Mouse (Mus musculus): ENCODE data around the gene Tmem52.
A peak's percentile ranks its signal among the peaks of the same experiment; 100 is the strongest.
"Not testable (repeated sequence)": the region's sequence is repeated elsewhere in the genome, so short reads cannot be mapped to it uniquely, and the experiment has no call there.

Gene Tmem52

DNA sequence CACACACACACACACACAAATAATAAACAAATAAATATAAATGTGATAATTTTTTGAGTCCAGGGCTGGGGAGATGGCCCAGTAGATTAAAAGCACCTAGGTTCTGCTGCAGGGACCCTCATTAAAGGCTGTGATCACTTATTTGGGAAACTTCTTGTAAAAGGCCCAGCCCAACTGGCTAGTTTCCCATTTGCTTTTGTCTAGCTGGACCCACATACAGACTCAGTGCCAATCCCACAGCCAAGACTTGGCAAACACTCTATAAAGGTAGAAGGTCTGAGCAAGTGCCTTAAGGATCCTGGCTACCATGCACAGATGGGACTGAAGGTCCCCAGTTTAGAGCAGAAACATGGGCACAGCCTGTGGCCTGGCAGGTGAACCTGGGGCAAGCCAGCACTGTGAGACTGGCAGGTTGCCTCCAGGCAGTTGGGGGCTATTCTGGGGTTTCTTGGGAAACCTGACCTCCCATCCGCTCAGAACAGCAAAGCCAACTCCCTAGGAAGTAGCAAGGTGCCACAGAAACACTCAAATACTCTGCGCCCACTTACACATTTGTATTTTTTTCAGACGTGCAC, 3.9 kb downstream of the Tmem52 start:
- DNase-seq (ENCODE audit: low read depth, low spot score): no peak

DNA sequence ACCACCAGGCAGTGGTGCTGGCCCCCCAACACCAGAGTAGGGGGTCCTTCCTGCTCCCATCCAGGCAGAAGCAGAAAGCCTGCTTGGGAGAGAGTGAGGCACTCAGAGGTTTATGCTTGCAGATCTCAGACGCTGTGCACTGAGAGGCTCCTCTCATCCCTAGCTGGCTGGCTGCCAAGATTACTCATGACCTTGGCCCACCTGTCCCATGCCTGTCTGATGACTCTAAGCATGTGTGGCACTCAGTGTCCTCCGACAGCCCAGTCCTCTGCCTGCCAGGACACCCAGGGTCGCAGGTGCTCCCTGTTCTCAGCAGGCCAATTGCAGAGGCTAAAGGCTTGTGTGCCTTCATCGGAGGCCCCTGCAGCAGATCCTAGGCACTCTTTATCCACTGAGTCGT, 4.4 kb downstream of the Tmem52 start:
- DNase-seq (ENCODE audit: low read depth, low spot score): no peak

DNA sequence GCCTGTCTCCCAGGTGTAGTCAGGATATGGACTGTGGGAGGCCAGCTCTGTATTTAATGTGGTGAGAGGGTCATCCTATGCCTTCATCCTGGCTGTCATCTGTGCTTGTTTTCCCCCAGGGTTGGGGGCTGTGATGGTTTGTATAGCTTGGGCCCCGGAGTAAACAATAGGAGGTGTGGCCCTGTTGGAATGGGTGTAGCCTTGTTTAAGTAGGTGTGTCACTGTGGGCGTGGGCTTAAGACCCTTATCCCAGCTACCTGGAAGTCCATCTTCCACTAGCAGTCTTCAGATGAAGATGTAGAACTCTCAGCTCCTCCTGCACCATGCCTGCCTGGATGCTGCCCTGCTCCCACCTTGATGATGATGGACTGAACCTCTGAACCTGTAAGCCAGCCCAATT, 4.9 kb downstream of the Tmem52 start:
- not testable (repeated sequence) for DNase-seq (ENCODE audit: low read depth, low spot score)

DNA sequence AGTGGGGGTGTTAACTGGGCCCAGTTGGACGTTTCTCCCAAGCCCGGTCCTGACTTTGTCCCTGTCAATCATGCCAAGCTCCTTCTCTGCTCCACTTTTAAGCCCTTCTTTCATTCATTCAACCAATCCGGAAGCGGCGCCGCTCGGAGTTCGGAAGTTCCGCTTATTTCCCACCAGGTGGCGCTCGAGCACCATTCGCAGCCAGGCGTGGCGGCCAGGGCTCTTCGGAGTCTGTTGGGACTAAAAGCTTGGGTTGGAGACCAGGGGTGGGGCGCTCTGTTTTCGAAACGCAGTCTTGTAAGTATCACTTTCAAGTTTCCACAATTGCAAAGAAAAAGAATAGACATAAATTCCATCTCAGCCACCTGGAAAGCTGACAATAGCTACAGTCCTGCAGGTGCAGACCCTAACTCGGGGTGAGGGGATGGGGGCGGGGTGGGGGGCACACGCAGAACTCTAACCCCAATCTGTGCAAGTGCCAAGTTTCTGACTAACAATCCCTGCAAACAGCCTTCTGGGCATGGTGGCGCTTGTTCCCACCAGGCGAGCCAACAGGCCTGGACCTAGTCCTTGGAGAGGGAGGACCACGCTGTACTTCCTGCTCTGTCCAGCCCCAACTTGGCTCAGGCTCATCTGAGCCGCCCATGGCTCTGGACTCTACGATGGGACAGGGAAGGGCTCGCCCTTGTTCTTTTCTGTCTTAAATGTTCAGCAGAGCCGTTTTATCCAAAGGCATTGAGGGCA, 12.6 kb downstream of the Tmem52 start:
- peak; percentile 84 for DNase-seq (ENCODE audit: low read depth, low spot score)

DNA sequence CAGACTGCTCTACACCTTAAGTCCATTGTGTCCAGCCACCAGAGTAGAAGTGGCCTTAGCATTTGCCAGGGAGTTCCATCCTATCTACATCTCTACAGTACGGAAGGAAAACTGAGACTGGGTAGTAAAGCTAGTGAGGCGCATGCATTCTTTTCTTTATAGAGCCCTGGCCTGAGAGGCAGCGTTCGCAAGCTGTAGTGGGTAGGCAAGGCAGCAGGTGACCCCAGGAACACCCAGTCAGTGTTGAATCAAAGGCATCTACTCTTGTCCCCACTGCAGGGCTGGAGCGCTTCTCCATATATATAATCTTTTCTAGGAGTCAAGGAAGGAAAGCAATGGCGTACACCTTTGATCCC, 13.2 kb downstream of the Tmem52 start:
- no peak for DNase-seq (ENCODE audit: low read depth, low spot score)

DNA sequence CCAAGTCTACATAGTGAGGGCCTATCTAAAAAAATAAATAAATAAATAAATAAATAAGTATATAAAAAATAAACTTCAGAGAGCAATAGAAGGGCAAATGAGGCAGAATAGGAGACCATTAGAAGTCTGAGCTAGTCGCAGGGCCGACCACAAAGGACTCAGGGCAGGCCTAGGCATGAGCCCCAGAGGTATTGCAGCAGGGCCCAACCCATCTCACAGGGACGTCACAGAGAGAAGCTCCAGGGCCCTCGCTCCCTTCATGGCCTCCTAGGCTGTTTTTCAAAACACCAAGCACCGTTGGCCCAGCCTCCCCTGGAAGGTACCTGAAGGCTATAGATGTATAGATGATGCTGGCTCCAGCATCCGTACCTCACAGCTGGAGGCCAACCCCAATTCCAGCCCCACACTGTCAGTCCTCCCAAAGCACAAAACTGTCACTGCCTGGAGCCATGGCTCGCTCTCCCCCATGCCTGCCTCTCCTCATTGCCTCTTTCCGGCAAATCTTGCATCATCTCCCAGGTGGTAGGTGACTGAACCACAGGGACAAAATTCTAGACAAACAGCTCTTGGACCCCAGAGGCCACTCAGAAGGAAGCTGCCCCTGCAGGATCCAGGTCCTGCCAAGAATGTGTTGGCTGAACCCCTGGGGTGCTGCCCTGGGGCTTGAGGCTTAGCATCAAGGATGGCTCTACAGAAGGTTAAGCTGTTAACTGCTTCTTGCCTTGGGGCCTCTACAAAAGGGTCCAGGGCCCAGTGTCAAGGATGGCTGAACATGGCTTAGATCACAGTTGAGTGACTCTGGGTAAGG, 14.0 kb downstream of the Tmem52 start:
- peak; percentile 58 for DNase-seq (ENCODE audit: low read depth, low spot score)

DNA sequence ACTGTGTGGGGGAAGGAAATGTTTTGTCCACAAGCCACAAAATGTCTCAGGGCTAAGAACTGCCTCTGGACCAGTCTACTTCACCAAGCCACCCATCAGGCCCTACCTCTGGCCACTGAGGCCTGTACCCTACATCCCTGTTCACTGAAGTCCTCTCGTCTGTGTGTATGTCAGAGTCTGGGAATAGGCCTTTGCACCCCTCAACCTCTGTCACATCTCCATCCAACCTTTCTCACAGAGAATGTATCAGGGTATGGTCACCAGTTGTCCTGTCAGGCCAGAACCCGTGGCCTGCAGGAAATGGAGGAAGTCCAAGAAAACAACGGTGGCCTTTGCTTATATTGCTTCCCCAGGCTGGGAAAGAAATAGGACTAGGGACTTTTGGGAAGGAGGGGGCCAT, 16.6 kb downstream of the Tmem52 start:
- no peak for DNase-seq (ENCODE audit: low read depth, low spot score)

DNA sequence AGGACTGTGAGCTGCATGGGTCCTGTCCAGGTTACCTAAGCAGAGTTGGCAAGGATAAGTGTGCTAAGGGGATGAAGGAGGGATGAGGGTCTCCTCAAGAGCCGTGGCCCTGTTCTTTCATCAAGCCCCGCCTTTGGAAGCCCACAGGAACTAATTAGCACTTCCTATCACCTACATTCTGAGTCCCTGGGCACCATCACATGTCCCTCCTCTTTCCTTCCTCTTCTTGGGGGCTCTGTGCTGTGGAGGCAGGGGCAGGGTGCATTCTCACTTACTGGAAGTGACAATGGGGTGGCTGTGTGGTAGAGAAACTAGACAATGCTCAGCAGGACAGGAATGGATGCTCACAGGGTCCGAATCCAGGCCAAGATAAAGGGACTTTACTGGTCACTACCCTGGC, 18.8 kb downstream of the Tmem52 start:
- DNase-seq (ENCODE audit: low read depth, low spot score): no peak

DNA sequence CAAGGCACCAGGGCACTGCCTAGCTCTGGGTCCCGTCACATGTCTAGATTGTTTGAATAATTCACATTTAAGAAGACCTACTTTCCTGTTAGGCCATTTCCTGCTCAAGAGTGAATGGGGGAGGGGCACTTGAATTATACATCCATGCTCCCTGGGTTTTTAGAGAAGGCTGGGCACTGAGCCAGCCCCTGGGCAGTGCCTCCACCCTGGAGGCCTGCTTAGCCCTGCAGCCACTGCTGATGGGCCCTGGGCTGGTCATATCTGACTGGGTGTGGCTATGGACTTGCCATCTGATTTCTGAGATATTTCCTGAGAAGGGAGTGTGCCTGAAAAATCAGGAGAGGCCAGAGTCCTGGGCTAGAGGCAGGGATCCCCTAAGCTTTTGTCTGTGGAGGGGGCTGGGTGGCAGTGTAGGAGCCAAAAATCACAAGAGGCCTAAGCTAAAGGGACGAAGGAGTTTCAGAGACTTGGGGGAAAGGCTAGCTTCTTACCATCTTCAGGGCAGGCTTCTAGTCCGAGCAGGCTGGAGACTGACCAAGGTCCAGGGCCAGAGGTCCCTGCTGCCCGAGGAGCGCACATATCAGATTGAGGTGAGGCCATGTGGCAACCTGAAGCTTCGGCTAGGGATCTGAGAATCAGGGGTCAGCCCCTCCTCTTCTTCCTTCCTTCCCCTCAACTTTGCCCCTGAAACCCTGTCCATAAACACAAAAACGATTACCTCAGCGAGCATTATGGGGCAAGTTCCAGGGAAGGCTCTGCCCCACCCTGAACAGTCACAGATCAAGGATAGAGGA, 19.5 kb downstream of the Tmem52 start:
- no peak for DNase-seq (ENCODE audit: low read depth, low spot score)

DNA sequence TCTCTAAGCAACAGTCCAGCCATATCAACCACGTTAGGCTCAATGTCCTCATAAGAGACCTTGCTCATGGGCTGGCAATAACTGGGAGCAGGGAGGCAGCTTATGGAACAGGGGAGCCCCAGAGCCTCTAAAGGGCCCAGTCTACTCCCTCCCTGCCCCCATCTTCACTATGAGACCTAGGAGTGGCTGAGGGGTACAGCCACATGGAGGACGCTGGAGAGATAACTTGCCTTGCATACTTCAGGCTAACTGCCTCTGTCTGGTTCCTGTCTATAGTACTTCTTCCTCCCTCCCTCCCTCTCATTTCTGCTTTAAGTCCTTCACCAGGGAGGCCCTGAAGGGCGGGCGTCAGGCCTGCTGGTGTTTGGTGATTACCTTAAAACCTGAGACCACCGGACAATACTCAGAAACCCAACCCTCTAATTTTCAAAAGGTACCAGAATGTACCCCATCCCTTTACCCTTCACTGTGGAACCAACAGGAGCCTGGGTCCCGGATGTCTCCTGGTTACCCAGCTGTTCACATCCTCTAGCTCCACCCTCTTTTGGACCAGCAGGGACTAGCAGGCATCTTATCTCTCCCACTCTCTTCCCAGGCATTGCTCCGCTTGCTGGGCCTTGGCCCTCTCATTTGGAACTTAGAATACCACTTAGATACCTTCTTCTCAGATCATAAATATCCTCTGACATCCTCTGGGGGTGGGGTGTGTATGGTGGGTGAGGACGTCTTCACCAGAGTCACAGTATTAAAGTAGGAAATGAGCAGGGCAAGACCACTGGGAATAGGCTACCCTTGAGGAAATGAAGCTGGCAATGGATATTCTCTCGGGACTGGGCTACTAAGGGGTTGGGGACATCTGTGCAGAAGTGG, 20.4 kb downstream of the Tmem52 start:
- no peak for DNase-seq (ENCODE audit: low read depth, low spot score)

DNA sequence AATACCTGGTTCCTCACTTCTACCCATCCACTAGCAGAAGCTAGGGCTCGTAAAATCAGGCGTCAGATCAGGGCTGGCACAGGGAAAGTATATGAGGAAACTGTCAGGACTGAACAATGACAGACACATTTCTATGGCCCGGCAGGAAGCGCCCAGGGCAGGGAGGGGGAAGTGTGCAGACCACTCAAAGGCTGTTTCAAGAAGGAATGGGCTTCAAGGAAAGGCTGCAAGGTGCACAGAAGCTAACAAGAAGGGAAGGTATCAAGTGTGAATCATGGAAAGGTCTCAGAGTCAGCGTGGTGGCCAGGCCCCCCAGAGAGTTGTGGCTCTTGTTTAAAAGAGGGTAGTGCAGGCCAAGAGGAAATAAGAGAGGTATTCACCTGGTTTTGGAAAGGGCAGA, 21.5 kb downstream of the Tmem52 start:
- peak; percentile 47 for DNase-seq (ENCODE audit: low read depth, low spot score)

DNA sequence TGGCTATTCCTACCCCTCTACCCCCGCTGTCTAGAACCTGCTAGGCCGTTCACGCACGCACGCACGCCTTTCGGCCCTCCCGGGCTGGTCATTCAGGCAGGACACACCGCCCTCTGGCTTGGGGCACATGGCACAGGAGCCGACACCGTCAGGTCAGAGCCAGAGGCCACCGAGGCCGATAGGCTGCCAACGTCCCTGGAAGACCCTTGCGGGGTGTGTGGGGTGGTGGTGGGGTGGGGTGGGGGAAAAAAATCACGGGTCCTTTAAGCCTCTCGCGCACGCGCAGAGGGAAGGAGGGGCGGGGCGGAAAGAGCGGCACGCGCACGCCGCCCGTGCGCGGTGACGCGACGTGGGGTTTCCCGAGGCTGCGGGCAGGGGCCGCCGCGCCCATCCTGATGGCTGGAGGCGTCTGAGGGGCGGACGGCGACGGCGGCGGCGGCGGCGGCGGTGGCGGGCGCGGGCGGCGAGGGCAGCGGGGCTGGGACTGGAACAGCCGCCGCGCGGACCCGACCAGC, 22.1 kb downstream of the Tmem52 start, which contains the start of gene Gnb1:
TSS of gene Gnb1 (plus strand) at position 372 of the 515 bp plus-strand sequence.
- DNase-seq (ENCODE audit: low read depth, low spot score): peak; percentile 92

DNA sequence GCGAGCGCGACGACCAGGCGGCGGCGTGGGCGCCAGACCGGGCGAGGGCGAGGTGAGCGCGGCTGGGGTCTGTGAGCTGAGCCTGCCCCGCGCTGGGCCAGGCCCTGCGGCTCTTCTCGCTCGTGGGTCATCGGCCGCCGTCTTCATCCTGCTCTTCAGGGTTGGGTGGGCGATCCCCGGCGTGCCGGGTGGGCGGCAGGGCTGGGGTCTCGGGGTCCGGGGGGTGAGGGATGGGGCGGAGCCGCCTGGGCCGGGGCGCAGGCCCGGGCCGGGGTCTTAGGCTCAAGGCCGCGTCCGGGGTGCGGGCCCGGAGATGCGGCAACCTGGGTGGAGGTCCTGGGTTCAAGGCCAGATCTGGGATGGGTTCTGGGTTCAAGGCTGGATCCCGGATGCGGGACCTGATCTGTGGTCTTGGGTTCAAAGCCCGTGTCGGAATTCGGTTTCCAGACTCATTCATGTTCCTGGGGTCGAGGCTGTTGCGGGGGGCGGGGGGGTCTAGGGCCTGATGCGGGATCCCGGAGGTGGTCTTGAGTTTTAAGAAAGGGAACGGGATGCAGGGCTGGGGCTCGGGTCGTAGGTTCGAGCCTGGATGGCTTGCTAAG, 22.7 kb downstream of the Tmem52 start:
- peak; percentile 49 for DNase-seq (ENCODE audit: low read depth, low spot score)

DNA sequence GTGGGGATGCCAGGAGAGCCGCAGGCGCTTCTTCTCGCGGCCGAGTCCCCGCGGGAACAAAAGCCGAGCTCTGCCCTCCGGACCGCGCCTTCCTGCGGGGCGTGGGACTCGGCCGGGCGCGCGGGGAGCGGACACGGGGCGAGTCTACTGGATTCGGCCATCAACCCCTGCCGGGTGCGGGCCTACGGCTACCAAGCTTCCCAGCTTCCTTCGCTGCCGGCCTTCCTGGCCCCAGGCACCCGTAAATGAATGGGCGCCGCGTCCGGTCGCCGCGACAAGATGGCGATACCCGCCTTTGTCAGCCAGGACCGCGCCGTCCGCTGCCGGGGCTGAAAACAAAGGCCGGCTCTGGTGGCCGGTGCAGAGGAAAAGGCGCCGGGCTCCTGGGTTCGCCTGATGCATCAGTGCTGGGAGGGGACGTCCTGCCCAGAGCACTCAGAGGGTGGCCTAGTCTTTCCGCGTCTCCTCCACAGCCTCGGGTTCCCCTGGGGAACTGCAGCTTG, 23.3 kb downstream of the Tmem52 start:
- peak; percentile 71 for DNase-seq (ENCODE audit: low read depth, low spot score)

DNA sequence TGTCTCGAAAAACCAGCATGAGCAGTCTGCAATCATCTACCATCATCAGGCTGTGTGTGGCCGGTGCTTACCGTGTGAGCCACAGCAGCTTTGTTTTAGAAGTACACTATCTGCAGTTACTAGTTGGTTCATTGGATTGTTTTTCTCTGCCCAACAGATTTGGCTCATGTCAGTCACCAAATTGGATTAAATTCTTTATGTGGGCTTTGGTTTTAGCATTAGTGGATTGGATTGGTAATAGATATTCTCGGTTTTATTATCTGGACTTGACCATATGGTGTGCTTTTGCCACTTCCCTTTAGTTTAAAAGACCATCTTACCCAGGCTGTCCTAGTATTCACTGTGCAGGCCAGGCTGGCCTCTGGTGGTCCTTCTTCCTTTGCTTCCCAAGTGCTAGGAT, 26.0 kb downstream of the Tmem52 start:
- DNase-seq (ENCODE audit: low read depth, low spot score): no peak

DNA sequence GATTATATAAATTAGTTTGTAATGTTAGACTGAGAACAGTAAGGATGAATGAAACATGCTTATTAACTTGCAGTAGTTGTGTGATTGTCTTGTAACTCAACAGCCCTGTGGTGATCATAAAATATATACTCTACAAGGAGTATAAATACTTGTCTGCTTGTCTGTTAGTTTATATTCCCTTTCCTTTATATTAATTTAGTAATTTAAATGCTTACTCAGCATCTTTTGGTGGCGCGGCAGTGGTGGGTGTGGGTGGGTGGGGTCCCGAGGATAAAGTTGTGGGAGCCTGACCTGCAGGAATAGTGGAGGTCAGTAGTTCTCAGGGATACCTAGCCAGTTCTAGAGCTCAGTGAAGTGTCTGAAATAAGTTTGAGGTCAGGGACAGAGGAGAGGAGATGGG, 29.0 kb downstream of the Tmem52 start:
- no peak for DNase-seq (ENCODE audit: low read depth, low spot score)

DNA sequence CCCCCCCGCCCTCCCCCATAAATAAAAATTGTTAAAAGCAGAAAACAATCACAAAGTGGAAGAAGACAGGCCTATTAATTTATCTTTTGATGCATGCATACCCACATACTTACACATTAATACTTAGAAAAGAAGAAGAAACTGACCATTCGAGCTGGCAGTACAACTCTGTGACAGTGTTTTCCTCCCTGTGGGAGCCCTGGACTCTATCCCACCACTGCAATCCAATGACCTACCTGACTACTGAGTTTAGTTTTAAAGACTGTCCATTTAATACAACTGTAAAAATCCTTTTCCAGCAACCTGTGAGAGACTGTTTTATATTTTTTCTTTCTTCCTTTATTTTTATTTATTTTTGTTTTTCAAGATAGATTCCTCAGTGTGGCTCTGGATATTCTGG, 32.2 kb downstream of the Tmem52 start:
- DNase-seq (ENCODE audit: low read depth, low spot score): no peak

DNA sequence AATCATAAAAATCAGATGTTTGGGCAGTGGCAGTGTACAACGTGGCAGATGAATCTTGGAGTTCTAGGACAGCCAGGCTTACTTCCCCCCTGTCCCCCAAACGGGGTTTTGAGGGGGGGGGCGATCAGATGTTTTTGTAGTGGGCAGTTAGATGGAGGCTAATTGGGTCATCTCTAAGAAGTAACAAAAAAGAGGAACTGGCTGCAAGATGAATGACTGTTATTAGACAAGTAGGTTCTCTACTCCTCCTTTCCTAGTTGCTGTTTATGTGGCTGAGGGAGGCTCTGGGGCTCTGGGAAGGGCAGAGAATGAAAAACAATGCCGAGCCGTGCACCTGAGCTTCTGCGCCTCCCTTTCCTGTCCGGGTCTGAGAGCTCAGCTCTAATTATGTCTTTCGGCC, 36.2 kb downstream of the Tmem52 start:
- peak; percentile 68 for DNase-seq (ENCODE audit: low read depth, low spot score)

DNA sequence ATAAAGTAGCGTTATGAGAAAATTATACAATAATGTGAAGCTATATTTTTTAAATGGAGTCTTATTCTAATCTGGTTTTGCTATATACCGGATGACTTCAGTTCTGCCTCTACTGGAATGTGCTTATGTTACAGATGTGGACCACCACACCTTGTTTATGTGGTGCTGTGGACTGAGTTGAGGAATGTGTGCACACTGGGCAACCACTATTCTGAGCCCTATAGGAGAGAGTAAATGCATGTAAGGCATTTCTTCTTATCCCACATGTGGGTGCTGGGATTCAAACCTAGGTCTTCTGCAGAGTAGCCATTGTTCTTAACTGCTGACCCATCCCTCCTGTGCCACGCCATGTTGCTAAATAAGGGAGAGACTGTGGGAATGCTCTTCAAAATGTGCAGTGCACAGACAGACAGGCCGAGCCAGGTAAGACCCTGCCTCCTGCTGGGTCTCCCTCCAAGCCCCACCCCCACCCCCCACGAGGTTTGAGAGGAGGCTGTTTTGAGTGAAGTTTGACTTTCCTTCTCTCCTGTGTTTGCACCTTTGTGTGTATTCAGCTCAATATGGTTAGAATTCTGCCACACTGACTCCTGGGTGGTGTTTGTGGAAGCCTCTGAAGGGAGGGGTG, 36.9 kb downstream of the Tmem52 start:
- no peak for DNase-seq (ENCODE audit: low read depth, low spot score)

DNA sequence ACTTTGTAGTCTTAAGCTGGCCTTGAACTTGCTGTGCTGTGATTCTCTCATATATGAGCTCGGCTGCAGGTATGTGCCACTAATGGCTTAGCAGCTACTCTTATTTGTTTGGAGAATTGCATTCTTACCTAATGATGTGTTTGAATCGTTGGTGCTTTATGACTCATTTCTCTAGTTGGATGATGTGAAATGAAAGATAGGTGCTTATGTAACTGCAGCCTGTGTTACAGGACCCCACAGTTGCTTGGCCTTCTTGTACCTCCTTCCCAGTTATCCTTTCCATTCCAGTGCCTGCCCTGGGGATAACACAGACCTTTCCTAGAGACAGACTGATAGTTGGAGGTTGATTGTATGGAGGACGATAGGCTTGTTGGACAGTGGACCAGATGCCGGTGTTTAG, 39.7 kb downstream of the Tmem52 start:
- peak; percentile 36 for DNase-seq (ENCODE audit: low read depth, low spot score)

All from A20 (cell line).